Mouse (Mus musculus): ENCODE measurements around the gene Hist1h2bc.

Gene Hist1h2bc

DNA sequence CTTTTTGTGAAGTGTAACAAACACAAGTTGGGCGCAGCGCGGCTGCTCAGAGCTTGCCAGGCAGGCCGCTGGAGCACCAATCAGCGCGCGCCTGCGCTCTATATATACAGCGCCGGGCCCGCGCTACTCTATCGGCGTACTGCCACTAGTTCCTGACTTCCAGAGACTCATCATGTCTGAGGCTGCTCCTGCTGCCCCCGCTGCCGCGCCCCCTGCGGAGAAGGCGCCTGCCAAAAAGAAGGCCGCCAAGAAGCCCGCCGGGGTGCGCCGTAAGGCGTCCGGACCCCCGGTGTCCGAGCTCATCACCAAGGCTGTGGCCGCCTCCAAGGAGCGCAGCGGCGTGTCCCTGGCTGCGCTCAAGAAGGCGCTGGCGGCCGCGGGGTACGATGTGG, 54.7 kb downstream of the Hist1h2bc start, which contains the start of gene Hist1h1c:
TSS of gene Hist1h1c (plus strand) at position 132 of the 392 bp plus-strand sequence.
- DNase-seq, result peak; percentile 85

DNA sequence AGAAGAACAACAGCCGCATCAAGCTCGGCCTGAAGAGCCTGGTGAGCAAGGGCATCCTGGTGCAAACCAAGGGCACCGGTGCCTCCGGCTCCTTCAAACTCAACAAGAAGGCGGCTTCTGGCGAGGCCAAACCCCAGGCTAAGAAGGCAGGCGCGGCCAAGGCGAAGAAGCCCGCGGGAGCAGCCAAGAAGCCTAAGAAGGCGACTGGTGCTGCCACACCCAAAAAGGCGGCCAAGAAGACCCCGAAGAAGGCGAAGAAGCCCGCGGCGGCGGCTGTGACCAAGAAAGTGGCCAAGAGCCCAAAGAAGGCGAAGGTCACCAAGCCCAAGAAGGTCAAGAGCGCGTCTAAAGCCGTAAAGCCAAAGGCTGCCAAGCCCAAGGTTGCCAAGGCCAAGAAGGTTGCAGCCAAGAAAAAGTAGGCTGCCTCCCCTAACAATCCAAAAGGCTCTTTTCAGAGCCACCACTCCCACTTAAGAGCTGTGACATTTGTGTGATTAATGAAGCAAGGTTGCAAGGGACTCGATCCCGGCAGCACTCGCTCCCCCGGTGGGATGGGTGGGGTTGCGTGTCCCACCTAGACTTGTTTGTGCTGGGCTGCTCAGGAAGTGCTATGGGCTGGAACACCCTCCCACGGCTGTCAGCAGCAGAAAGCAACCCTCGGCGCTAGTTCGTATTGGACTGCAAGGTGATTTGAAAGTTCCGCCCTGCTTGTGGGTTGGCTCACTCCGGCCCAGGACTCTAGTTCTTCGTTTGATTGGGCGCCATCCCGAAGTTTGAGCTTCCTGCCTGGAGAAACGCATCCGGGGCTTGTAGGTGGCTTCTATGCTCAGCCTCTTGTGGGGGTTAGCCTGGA, 55.3 kb downstream of the Hist1h2bc start:
- peak; percentile 94 for DNase-seq

DNA sequence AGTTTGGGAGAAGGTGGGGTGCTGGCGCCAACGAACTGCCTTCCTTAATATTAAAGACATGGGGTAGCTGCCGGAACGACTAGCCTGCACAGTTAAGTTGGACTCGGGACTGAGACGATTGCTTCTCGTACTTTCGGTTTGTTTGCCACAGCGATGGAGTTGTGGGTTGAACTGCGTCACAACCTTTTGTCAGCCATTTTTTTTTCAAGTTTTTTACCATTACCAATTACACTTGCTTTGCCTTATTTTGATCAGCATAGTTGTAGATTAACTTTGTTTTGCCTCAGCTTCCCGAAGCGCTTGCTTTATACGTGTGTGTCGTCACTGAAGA, 55.9 kb downstream of the Hist1h2bc start:
- DNase-seq, result no peak

DNA sequence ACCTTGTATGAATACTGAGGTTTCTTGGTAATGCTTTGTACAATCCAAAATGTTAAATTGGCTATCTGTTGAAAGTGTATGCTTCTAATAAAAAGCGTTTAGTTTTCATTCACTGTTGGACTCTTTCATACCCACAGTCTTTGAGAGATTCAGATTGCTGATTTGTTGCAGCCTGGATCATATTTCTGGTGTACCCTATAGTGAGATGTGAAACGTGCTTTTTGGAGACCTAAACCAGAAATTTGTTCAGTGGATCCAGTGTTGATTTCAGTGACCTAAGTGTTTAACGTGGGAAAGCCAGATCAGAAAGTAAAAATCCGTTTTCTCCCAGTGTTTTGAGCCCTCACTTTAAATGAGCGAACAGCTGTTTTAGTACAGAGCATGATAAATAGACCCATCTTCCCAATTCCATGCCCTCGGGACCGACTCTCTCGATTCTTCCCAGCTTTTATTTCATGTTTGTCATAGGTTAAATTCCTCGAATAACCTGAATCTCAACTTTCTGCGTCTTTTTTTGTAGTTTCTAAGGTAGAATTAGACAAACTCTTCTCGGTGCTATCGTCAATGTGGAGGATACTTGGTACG, 56.3 kb downstream of the Hist1h2bc start:
- no peak for DNase-seq

DNA sequence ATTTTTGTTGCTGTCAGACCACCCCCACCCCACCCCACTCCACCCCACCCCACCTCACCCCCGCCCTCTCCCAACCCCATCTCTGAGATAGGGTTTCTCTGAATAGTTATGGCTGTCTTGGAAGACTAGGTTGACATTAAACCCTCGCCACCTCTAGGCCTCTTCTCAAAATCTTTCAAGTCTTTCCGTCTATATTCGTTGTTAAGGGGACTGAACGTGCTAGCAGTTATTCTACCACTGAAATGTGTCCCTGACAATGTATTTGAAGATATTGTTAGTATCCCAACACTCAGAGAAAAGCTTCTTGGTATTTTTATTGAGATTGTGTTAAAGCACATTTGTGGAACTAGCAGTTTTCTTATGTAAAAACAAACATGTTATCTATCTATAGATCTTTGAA, 56.9 kb downstream of the Hist1h2bc start:
- no peak for DNase-seq

DNA sequence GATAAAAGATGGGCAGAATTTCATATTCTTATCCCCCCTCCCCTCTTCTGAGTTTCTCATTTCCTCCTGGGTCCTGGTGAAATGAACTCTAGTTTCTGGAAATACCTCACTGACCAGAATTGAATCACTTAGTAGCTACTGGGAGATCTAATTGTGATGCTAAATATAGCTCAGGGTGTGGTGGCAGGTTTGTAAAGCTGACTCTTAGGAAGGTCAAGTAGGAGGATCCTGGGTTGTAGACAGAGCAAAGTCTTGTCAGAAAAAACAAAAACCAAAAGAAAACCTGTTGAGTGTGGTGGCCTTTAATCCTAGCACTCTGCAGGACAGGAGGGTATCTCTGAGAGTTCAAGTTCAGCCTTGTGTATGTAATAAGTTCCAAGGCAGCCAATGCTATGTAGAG, 58.0 kb downstream of the Hist1h2bc start:
- DNase-seq, result no peak

Measured in cerebellum, adult 11-12 months (tissue).